Mouse (Mus musculus) MEL-GATA-1-ER (cell line): ENCODE measurements around the gene Baz1b.

Experiments used
- DNase-seq: peaks from one replicate; pipeline ENCODE4 v3.0.0-alpha.2; 2012; ENCODE audit warnings: low read depth; ENCODE audit errors: extremely low read depth

Gene Baz1b

DNA sequence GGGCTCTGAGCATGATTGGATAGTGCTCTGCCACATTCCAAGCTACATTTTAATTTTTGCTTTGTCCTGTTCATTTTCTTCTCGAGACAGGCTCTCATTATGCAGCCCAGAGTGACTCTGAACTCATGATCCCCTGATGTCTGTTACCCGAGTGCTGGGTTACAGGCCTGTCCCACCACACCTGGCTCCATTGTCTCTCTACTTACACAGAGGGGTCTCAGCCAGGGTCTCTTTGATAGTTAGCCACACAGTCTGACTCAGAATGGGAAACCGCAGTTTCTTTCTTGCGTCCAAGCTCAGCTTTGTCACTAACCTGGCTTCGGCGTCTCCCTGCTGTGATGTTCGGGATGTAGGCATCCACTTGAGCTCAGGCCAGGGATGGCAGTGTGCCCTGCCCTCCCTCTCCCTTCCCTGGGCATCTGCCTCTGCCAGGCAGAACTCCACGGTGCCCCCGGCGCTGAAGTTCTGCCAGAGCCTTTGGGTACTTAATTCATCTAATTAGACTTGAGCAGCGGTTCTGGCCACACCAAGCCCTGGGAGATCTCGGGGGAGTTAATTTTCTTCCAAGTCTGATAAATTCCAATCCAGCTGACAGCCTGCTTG lies 84.6 kb downstream of the Baz1b start:
- DNase-seq: no peak

DNA sequence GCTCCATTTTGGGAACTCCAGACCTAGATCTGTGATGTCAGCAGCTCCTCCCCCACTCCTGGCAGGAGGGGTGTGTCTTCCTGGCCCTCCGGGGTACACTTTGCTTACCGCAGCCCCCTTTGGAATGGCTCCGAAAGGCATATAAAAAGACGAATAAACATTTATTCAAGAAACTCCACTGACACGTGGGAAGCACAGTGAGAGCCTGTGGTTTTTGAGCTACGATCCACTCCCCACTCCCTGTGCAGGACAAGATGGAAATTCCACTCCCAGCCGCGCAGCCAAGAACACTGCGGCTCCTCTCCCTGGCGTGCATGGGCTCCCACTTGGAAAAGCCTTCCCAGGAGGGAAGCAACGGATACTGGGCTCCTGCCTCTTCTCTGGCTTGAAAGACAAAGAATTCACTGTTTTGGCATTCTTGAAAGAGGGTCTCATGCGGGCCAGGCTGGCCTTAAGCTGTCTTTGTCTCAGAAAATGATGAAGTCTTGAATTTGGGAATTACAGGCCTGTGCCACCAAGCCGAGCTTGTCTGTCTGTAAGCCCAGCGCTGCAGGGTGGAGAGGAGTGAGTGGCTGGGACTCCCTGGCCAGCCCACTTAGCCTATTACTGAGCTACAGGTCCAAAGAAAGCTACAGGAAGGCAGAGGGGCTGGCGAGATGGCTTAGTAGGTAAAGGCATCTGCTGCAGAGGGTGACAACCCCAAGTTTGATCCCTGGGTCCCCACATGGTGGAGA lies 87.8 kb downstream of the Baz1b start:
- no peak for DNase-seq

DNA sequence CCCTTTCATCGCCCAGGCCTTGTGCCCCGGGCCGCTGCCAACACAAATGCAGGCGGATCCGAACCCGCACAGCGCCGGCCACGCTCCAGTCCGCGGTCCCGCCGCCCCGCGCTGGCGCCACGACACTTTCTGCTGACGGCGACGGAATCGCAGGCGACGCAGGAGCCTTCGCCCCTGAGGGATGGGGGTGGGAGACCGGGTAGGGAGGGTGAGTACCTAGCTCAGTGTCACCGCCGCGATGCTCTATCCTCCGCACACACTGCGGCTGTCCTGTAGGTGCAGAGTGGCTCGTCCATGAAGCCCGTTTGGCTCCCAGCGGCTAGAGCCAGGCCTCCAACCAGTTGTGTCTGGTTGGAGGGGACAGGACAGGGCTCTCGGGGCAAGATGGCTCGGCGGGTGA lies 89.5 kb downstream of the Baz1b start:
- no peak for DNase-seq

DNA sequence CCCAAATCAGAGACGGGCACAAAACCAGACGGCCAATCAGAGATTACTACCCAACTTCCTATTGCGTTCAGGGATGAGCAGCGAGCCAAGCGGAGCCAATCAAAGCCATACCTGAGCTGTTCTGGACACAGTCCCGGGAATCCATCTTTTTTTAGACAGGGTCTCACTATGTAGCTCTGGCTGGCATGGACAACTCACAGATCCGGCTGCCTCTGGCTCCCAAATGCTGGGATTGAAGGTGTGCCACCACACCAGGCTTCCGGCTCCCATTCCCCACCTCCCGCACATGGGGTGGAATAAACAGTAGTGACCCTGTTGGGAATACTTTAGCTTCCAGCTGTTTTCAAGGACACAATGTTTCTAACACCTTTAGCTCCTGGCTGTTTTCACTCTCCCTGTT lies 93.2 kb downstream of the Baz1b start:
- DNase-seq: no peak

DNA sequence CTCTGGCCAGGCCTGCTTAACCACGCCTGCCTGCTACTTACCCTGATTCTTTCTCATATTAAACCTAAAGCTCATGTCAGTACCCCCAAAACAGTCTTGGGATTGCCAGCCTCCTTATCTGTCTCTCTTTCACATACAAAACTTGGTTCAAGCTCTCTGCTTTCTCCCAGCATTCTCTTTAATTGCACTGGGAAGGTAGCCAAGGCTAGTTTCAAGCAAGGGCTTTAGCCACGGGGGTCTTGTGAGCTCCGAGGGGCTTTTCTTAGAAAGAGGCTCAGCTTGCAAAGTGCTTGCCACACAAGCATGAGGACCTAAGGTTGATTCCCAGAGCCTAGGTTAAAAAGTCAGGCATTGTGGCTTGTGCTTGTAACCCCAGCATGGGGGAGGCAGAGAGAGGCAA lies 98.1 kb downstream of the Baz1b start:
- no peak for DNase-seq

DNA sequence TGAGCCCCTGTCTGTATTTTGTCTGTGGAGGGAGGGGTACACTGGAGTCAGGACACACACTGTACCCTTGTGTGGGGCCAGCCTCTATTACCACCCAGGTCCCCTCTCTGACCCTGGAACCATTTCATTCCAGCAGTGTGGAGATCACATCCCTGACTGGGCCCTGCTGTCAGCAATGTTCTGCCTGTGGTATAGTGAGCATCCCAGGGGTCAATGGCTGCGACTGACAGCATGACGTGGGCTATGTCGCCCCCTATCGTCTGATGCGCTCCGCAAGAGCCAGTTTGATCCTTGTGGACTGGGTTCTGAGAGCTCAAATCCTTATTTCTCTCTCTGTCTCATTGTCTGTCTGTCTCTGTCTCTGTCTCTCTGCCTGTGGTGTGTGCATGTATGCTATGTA lies 99.1 kb downstream of the Baz1b start:
- peak; percentile 20 for DNase-seq

DNA sequence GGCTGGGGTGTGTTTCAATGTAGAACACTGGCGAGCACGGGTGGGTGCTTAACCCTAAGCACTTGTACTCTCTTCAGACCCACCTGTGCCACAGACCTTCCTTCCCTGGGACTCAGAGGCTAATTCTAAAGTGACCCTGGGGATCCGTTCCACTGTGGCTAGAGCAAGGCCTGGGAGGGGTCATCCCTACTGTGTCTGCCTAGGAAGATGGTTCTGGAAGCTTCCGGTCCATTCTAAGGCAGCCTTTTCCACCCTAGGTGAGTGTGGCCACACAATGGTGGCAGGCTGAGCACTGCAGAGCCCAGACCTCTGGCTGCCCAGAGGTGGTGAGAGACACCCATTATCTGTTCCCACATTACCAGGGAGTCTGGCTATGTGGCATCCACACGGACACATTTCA lies 99.9 kb downstream of the Baz1b start:
- no peak for DNase-seq

DNA sequence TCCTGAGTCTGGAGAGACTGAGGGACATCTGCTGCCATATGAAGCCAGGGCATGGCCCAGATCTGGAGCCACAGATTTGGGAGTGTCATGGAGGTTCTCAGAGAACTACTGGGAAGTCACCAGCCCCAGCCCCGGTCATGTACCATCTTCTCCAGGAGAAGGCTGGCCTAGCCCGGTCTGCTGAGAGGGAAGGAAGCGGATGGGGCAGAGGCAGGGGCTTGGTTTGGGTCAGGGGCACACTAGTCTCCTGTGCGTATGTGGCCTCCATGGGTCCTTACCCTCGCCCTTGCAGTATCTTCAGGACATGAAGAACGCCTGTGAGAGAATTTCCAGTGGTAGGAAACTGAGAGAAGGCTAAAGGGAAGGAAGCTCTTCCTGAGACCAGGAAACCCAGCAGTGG lies 103.6 kb downstream of the Baz1b start:
- DNase-seq: no peak

DNA sequence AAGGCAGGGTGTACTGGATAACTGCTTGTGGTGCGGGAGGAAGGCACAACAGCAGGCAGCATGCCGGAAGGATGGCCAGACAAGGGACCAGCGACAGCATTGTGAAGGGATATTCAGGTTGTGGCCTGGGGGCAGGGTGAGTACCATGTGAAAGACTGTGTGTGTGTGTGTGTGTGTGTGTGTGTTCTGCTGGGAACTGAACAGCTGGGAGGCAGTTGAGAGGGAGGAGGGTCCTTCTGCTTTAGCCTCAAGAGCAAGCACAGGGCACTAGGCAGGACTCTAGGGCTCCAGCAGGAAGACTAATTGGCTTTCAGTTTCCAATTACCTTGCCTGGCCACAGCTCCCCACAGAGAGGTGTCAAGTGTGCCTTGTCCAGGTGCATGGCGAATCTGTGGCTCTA lies 104.1 kb downstream of the Baz1b start:
- no peak for DNase-seq

DNA sequence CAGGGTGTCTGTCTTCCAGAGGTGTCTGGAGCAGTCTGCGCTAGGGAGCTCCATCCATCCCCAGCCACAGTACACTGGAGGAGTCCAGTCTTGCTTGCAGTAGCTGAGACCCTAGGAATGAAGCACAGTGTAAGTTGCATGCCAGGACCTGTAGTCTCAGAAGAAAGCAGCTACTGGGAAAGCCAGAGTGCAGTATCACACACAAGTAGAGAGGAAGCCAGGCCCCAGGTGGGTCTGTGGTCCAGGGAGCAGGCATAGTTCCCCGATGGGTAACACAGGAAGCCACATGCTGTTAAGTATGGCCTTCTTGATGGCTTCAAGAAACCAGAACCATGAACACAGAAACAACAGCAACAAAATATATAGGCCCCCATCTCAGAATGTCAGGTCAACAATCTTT lies 104.9 kb downstream of the Baz1b start:
- no peak for DNase-seq
